Mouse (Mus musculus): ENCODE measurements around the gene Sesn3. TPM values are rescaled to one million over a fixed set of nuclear protein-coding genes. Genes with fewer than 3 reads are reported as not detected.

Sesn3 gene
- polyA plus RNA-seq, 1 experiment from 2014 or later, result 26.6 TPM

DNA sequence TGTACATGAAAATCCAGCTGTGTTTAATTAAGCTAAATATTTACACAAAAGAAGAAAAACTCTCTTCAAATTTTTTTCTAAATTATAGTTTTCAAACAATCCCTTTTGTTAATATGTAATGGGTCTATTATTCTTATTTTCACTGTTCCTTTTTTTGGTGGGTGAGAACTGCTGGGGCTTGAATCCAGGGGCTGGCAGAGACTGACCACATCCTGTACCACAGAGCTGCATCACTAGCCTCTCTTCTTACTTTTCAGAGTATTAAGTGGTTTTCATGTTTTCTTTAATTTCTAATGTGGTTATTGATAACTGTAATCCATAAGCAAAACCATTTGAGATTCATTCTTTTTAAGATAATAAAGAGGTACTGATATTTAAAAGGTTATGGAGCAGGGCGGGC, 19.0 kb downstream of the Sesn3 start:
- WGBS, result 93% methylated on average over 1 of the region's 1 CpGs
- Histone ChIP-seq H3K27ac (ENCODE audit: low read depth, low read length) (no peak overlapping the region), H3K4me1 (replicated peaks; ENCODE audit: control insufficient read depth, insufficient read depth, low read length) (no peaks in the 10 kb centered on the region), H3K9ac (ENCODE audit: low read length) (no peak overlapping the region), H3K36me3 (ENCODE audit: control insufficient read depth, insufficient read depth, low read length) (no peaks in the 10 kb centered on the region), H3K27me3 (ENCODE audit: control insufficient read depth, insufficient read depth, low read length) (no peaks in the 10 kb centered on the region), H3K9me3 (ENCODE audit: control insufficient read depth, low read length) (no peaks in the 10 kb centered on the region), H3K4me2 (ENCODE audit: low read depth, low read length, severe bottlenecking) (no peak overlapping the region), H3K4me3 (ENCODE audit: low read depth, low read length) (no peak overlapping the region)
- ATAC-seq (replicated peaks; ENCODE audit: low FRiP score) (no peak), DNase-seq (ENCODE audit: low spot score) (no peak)

DNA sequence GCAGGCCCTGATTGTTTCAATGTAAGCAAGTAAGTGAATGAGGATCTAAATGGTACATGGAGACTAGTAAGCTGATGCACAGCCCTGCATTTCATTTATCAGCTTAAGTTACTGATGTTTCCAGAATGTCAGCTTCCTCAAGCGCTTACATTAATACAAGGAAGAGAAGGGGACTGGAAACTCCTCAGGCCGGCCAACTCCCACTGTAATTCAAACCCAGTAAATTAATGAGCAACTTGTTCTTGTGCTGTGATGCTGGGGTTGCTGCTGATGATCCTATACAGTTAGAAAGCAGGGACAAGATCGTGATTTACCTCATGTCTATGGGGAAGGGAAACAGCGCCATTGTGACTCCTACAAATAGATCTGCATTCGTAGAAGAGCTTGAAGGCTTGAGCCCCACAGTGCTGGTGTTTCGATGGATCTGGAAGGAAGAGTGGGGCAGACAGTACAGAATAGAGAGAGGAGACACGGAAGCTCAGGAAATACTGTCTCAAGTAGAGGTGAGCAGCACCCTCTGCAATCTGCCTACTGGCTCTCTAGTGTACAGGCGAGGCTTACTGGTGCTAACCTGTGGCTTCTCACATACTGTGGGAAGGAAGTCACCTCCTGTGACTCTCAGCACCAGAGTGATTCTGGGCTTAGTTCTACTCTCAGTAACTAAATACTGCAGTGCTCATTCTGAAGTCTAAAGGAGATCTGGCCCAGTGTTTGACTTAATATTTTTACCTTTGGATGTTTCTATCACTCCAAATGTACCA, 21.0 kb downstream of the Sesn3 start:
- no peak overlapping the region for H3K4me3 ChIP-seq (ENCODE audit: low read depth, low read length)
- H3K9me3 ChIP-seq (ENCODE audit: control insufficient read depth, low read length), result no peaks in the 10 kb centered on the region
- H3K27ac ChIP-seq (ENCODE audit: low read depth, low read length), result no peak overlapping the region
- no peaks in the 10 kb centered on the region for H3K27me3 ChIP-seq (ENCODE audit: control insufficient read depth, insufficient read depth, low read length)
- H3K9ac ChIP-seq (ENCODE audit: low read length), result no peak overlapping the region
- ATAC-seq (replicated peaks; ENCODE audit: low FRiP score) (no peak), DNase-seq (ENCODE audit: low spot score) (no peak)
- H3K4me2 ChIP-seq (ENCODE audit: low read depth, low read length, severe bottlenecking), result no peak overlapping the region
- 89% methylated on average over 8 of the region's 8 CpGs for WGBS
- no peaks in the 10 kb centered on the region for H3K4me1 ChIP-seq (replicated peaks; ENCODE audit: control insufficient read depth, insufficient read depth, low read length)
- H3K36me3 ChIP-seq (ENCODE audit: control insufficient read depth, insufficient read depth, low read length), result no peaks in the 10 kb centered on the region

DNA sequence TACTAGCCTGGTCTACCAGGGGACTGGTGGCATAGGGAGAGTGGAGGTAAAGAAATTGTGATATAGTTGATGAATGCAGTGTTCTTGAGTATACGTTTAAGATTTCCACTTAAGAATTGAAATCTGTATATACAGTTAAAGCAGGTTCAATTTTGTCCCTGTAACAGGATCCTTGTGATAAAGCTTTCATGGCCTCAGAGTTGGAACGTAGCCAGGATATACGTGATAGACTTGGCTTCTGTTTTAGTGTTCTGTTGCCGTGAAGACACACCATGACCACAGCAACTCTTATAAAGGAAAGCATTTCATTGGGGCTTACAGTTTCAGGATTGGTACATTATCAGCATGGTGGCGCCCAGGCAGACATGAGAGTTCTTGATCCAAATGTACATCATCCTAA, 22.3 kb downstream of the Sesn3 start:
- WGBS, result 95% methylated on average over 5 of the region's 5 CpGs
- Histone ChIP-seq H3K27ac (ENCODE audit: low read depth, low read length) (no peak overlapping the region), H3K4me3 (ENCODE audit: low read depth, low read length) (no peak overlapping the region), H3K4me2 (ENCODE audit: low read depth, low read length, severe bottlenecking) (no peak overlapping the region), H3K4me1 (replicated peaks; ENCODE audit: control insufficient read depth, insufficient read depth, low read length) (no peaks in the 10 kb centered on the region), H3K27me3 (ENCODE audit: control insufficient read depth, insufficient read depth, low read length) (no peaks in the 10 kb centered on the region), H3K9me3 (ENCODE audit: control insufficient read depth, low read length) (no peaks in the 10 kb centered on the region), H3K9ac (ENCODE audit: low read length) (no peak overlapping the region), H3K36me3 (ENCODE audit: control insufficient read depth, insufficient read depth, low read length) (no peaks in the 10 kb centered on the region)
- DNase-seq (ENCODE audit: low spot score) (no peak), ATAC-seq (replicated peaks; ENCODE audit: low FRiP score) (no peak)

DNA sequence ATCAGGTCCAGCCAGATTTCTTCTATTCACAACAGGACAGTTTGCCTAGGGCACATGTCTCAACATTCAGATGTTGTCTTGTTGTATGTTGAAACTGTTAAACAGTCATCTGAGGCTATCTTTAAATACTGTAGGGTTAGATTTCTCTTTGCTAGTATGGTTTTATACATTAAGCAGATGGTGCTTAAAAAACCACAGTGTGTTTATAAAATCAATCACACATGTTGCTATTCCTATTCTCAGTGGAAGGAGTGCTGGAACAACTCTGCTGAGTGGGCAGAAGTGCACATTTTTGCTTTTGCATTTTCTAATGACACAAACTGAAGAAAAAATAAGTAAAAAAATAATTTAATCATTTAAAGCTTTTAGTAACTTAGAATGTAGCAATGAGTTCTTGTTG, 25.0 kb downstream of the Sesn3 start:
- no peaks in the 10 kb centered on the region for H3K27me3 ChIP-seq (ENCODE audit: control insufficient read depth, insufficient read depth, low read length)
- no peak for DNase-seq (ENCODE audit: low spot score)
- no peak for ATAC-seq (replicated peaks; ENCODE audit: low FRiP score)
- no peak overlapping the region for H3K9ac ChIP-seq (ENCODE audit: low read length)
- H3K4me3 ChIP-seq (ENCODE audit: low read depth, low read length), result no peak overlapping the region
- no peak overlapping the region for H3K27ac ChIP-seq (ENCODE audit: low read depth, low read length)
- H3K9me3 ChIP-seq (ENCODE audit: control insufficient read depth, low read length), result no peaks in the 10 kb centered on the region
- H3K4me2 ChIP-seq (ENCODE audit: low read depth, low read length, severe bottlenecking), result no peak overlapping the region
- H3K4me1 ChIP-seq (replicated peaks; ENCODE audit: control insufficient read depth, insufficient read depth, low read length), result no peaks in the 10 kb centered on the region; the same call in 1 of the 2 replicates
- H3K36me3 ChIP-seq (ENCODE audit: control insufficient read depth, insufficient read depth, low read length), result no peaks in the 10 kb centered on the region

DNA sequence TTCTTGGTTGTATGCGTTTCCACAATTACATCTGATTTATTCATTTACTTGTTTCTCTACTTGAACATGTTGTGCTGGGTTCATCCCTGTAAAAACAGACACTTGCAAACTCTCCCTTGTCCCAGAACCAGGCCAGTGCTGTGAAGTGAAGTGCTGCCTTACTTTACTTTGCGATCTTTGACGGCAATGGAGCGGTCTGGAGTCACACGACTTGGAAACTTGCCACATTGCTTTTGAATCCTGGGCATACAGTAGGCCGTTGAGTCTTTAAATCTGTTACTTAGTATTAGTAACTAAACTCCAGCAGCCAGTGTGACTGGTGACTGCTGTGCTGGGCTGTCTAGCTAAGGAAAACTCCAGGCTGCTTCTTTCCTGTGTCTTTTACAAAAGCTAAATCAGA, 25.9 kb downstream of the Sesn3 start:
- DNase-seq (ENCODE audit: low spot score), result no peak
- no peak for ATAC-seq (replicated peaks; ENCODE audit: low FRiP score)
- H3K9ac ChIP-seq (ENCODE audit: low read length), result no peak overlapping the region
- H3K9me3 ChIP-seq (ENCODE audit: control insufficient read depth, low read length), result no peaks in the 10 kb centered on the region
- H3K27ac ChIP-seq (ENCODE audit: low read depth, low read length), result no peak overlapping the region
- H3K4me2 ChIP-seq (ENCODE audit: low read depth, low read length, severe bottlenecking), result no peak overlapping the region
- H3K27me3 ChIP-seq (ENCODE audit: control insufficient read depth, insufficient read depth, low read length), result no peaks in the 10 kb centered on the region
- H3K4me1 ChIP-seq (replicated peaks; ENCODE audit: control insufficient read depth, insufficient read depth, low read length), result no peaks in the 10 kb centered on the region; the same call in 1 of the 2 replicates
- 90% methylated on average over 6 of the region's 6 CpGs for WGBS
- no peaks in the 10 kb centered on the region for H3K36me3 ChIP-seq (ENCODE audit: control insufficient read depth, insufficient read depth, low read length)
- H3K4me3 ChIP-seq (ENCODE audit: low read depth, low read length), result no peak overlapping the region

DNA sequence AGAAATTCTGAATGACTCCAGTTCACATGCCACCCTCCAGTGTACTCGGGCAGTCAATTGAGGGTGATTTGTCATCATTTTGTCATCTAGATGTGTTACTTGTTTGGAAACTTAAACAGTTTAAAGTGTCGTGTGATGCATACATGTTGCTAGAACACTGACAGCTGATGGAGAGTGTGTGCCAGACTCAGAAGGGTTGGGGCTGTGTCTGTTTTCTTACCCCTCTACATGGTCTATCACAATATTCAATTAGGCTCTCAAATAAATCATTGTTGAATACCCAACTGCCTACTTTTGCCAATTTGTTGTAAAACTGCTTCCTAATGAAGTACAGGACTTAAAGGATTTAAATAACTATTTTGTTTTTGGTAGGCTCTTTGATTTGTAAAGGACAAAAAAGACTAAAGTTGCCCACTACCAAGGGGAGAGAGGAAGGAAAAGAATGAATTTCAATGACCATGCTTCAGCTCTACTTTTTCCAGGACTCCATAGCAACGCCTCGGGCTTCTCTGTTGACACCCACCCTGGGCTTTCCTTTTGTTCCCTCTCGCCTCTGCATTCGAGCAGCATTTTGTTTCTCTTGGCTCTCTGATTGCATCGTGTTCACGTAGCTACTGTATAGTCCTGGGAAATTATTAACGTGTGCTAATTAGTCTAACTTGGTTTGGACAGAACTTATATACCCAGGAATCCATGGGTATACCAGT, 29.5 kb downstream of the Sesn3 start:
- Histone ChIP-seq H3K27me3 (ENCODE audit: control insufficient read depth, insufficient read depth, low read length) (no peaks in the 10 kb centered on the region), H3K9ac (ENCODE audit: low read length) (no peak overlapping the region), H3K4me2 (ENCODE audit: low read depth, low read length, severe bottlenecking) (no peak overlapping the region), H3K4me1 (replicated peaks; ENCODE audit: control insufficient read depth, insufficient read depth, low read length) (no peaks in the 10 kb centered on the region; the same call in 1 of the 2 replicates), H3K36me3 (ENCODE audit: control insufficient read depth, insufficient read depth, low read length) (no peaks in the 10 kb centered on the region), H3K4me3 (ENCODE audit: low read depth, low read length) (no peak overlapping the region), H3K9me3 (ENCODE audit: control insufficient read depth, low read length) (no peaks in the 10 kb centered on the region), H3K27ac (ENCODE audit: low read depth, low read length) (no peak overlapping the region)
- 41% methylated on average over 9 of the region's 9 CpGs for WGBS
- DNase-seq (ENCODE audit: low spot score), result no peak
- ATAC-seq (replicated peaks; ENCODE audit: low FRiP score), result peak; percentile 80

DNA sequence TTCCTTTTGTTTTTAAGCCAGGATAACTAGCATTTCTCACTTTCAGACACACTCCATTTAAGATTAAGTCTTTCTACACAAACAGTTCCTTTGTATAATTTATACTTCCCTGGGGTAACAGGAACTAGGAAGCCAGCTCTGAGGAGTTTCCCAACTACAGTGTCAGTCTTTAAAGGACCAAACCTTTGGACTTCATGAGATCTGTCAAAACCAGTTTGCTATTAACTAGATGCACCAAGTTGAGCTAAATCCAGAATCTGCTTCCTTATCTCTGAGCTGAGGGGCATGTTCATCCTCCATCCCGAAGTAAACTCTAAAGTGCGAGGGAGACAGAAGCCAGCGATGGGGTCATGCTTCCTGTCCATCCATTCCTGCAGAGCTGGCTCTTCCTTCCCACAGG, 32.5 kb downstream of the Sesn3 start:
- Histone ChIP-seq H3K36me3 (ENCODE audit: control insufficient read depth, insufficient read depth, low read length) (no peaks in the 10 kb centered on the region), H3K27me3 (ENCODE audit: control insufficient read depth, insufficient read depth, low read length) (no peaks in the 10 kb centered on the region), H3K4me3 (ENCODE audit: low read depth, low read length) (no peak overlapping the region), H3K4me2 (ENCODE audit: low read depth, low read length, severe bottlenecking) (no peak overlapping the region), H3K27ac (ENCODE audit: low read depth, low read length) (no peak overlapping the region), H3K4me1 (replicated peaks; ENCODE audit: control insufficient read depth, insufficient read depth, low read length) (no peaks in the 10 kb centered on the region; the same call in 1 of the 2 replicates), H3K9ac (ENCODE audit: low read length) (no peak overlapping the region), H3K9me3 (ENCODE audit: control insufficient read depth, low read length) (no peaks in the 10 kb centered on the region)
- DNase-seq (ENCODE audit: low spot score) (no peak), ATAC-seq (replicated peaks; ENCODE audit: low FRiP score) (no peak)
- 96% methylated on average over 3 of the region's 3 CpGs for WGBS

DNA sequence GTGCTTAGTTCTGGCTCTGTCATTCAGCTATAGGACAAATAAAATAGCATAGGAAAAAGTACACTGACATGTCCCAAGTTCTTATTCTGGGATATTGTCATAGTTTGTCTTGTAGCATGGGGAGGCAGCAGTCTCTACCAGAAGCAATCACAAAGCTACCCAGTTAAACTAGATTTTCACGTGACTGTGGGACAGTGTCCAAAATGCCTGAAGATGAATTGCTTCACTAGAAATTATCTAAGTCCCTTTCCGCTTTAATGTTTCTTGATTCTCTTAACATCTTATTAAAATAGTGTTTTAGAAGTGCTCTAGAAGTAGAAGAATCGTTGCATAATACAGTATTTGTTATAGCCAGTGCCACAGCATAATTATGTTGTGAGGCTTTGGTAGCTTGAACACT, 39.1 kb downstream of the Sesn3 start:
- ATAC-seq (replicated peaks; ENCODE audit: low FRiP score) (no peak), DNase-seq (ENCODE audit: low spot score) (no peak)
- Histone ChIP-seq H3K9ac (ENCODE audit: low read length) (no peak overlapping the region), H3K4me2 (ENCODE audit: low read depth, low read length, severe bottlenecking) (no peak overlapping the region), H3K27ac (ENCODE audit: low read depth, low read length) (no peak overlapping the region), H3K36me3 (ENCODE audit: control insufficient read depth, insufficient read depth, low read length) (peaks cover 2% of the 10 kb centered on the region; the same call in 1 of the 2 replicates), H3K4me1 (replicated peaks; ENCODE audit: control insufficient read depth, insufficient read depth, low read length) (no peaks in the 10 kb centered on the region), H3K9me3 (ENCODE audit: control insufficient read depth, low read length) (no peaks in the 10 kb centered on the region), H3K4me3 (ENCODE audit: low read depth, low read length) (no peak overlapping the region), H3K27me3 (ENCODE audit: control insufficient read depth, insufficient read depth, low read length) (no peaks in the 10 kb centered on the region)
- WGBS, result 92% methylated on average over 3 of the region's 3 CpGs

DNA sequence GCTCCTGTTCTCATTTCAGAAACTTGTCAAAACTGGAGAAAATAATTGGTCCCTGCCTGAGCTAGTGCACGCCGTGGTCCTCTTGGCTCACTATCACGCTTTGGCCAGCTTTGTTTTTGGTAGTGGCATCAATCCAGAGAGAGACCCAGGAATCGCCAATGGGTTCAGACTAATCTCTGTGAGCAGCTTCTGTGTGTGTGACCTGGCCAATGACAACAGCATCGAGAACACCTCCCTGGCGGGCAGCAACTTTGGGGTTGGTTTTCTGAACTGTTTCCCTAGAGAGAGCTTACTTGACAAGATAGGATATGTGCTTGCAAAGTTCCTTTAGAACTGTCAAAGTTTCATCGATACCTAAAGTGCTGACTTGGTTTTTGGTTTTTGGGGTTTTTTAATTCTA, 39.6 kb downstream of the Sesn3 start:
- 92% methylated on average over 7 of the region's 7 CpGs for WGBS
- no peak for ATAC-seq (replicated peaks; ENCODE audit: low FRiP score)

More for the DNA sequence above, 39.6 kb downstream of the Sesn3 start:
- Histone ChIP-seq H3K9me3 (ENCODE audit: control insufficient read depth, low read length) (no peaks in the 10 kb centered on the region), H3K27me3 (ENCODE audit: control insufficient read depth, insufficient read depth, low read length) (no peaks in the 10 kb centered on the region), H3K36me3 (ENCODE audit: control insufficient read depth, insufficient read depth, low read length) (peaks cover 2% of the 10 kb centered on the region; the same call in 1 of the 2 replicates), H3K9ac (ENCODE audit: low read length) (no peak overlapping the region), H3K27ac (ENCODE audit: low read depth, low read length) (no peak overlapping the region), H3K4me3 (ENCODE audit: low read depth, low read length) (no peak overlapping the region), H3K4me2 (ENCODE audit: low read depth, low read length, severe bottlenecking) (no peak overlapping the region), H3K4me1 (replicated peaks; ENCODE audit: control insufficient read depth, insufficient read depth, low read length) (no peaks in the 10 kb centered on the region)
- no peak for DNase-seq (ENCODE audit: low spot score)

All from forebrain, embryonic 11.5 days (tissue).